Mouse (Mus musculus) liver, adult 2 months (tissue): ENCODE results near the gene E130308A19Rik.

Experiments
- CTCF ChIP-seq: fragments of 200-500 bp; IDR thresholded peaks from 2 replicates; pipeline ENCODE4 v1.5.1; 2011; ENCODE audit warnings: low read depth, low read length, control low read depth
- POLR2A ChIP-seq: fragments of 200-500 bp; IDR thresholded peaks from 2 replicates; pipeline ENCODE4 v1.6.1; 2011; ENCODE audit warnings: low read length, control low read depth; ENCODE audit not compliant: insufficient read depth; ENCODE audit errors: extremely low read depth

GRCm38 (mm10) chr4:59681383-59681782 is 55.4 kb downstream of the E130308A19Rik start:
- no peak for TF ChIP-seq POLR2A
- TF ChIP-seq CTCF: no peak
